Mouse (Mus musculus) lung, postnatal 0 days (tissue): Measurements from ENCODE around the gene Hist1h2bm.

Experiments used
- CTCF ChIP-seq: IDR thresholded peaks from 2 replicates; pipeline ENCODE4 v1.5.1; 2016; ENCODE audit warnings: antibody characterized with exemption, mild to moderate bottlenecking
- EP300 ChIP-seq: IDR thresholded peaks from 2 replicates; pipeline ENCODE4 v1.6.1; 2016; ENCODE audit warnings: antibody characterized with exemption, mild to moderate bottlenecking, control low read depth

- TF ChIP-seq CTCF (peak; percentile 91), EP300 (no peak; the same call in 1 of the 2 replicates)
Observed at GRCm38 (mm10) chr13:21714725-21715124, 7.1 kb upstream of the Hist1h2bm start.
